Mouse (Mus musculus) midbrain, embryonic 12.5 days (tissue): ENCODE data around the gene Dbx2. TPM values are rescaled to one million over a fixed set of nuclear protein-coding genes. Genes with fewer than 3 reads are reported as not detected.
A peak's percentile ranks its signal among the peaks of the same experiment; 100 is the strongest.

Source experiments
- ATAC-seq: fragments of 200-750 bp; cut with Nextera tagmentation; 2 replicates; pipeline ENCODE4 v1.8.0; 2017; ENCODE audit warnings: low read depth, moderate TSS enrichment, moderate library complexity; ENCODE audit not compliant: low FRiP score
- H3K27ac ChIP-seq: fragments of 300-500 bp; sonication (generic); replicated peaks from 2 replicates; pipeline ENCODE4 v1.5.1; 2016; ENCODE audit warnings: mild to moderate bottlenecking
- H3K27me3 ChIP-seq: fragments of 300-500 bp; sonication (generic); 2 replicates; pipeline ENCODE4 v1.6.1; 2016; ENCODE audit warnings: mild to moderate bottlenecking
- H3K36me3 ChIP-seq: fragments of 300-500 bp; sonication (generic); 2 replicates; pipeline ENCODE4 v1.6.1; 2016
- H3K4me1 ChIP-seq: fragments of 300-500 bp; sonication (generic); 2 replicates; pipeline ENCODE4 v1.6.1; 2016
- H3K4me2 ChIP-seq: fragments of 300-500 bp; sonication (generic); replicated peaks from 2 replicates; pipeline ENCODE4 v1.6.1; 2016; ENCODE audit warnings: mild to moderate bottlenecking, moderate library complexity
- H3K4me3 ChIP-seq: fragments of 300-500 bp; sonication (generic); 2 replicates; pipeline ENCODE4 v1.5.1; 2016; ENCODE audit warnings: mild to moderate bottlenecking
- H3K9ac ChIP-seq: fragments of 300-500 bp; sonication (generic); replicated peaks from 2 replicates; pipeline ENCODE4 v1.6.1; 2016; ENCODE audit warnings: mild to moderate bottlenecking, moderate library complexity
- H3K9me3 ChIP-seq: fragments of 300-500 bp; sonication (generic); 2 replicates; pipeline ENCODE4 v1.6.1; 2016; ENCODE audit warnings: mild to moderate bottlenecking
- WGBS: fragments of 180-500 bp; shearing (Covaris S2); methylation state at CpG from one replicate; pipeline ENCODE4 v1.1.7; 2016; 5-methylcytosine and 5-hydroxymethylcytosine counted together
- polyA plus RNA-seq: library from polyadenylated mRNA; unstranded; fragments of >200 nt; fragmentation: Nextera tagmentation; extraction: Ambion mirVana; gene quantifications from 2 replicates; pipeline ENCODE4 v1.2.1, GENCODE M21; 2016

The Dbx2 gene
- polyA plus RNA-seq, 1 experiment from 2014 or later: 1.1 TPM

GRCm38 (mm10) chr15:95660368-95660767 lies 4.6 kb upstream of the Dbx2 start:
- Histone ChIP-seq H3K9me3 (no peaks in the 10 kb centered on the region), H3K9ac (no peak overlapping the region), H3K27ac (no peak overlapping the region), H3K4me1 (no peaks in the 10 kb centered on the region), H3K36me3 (no peaks in the 10 kb centered on the region), H3K4me2 (no peak overlapping the region), H3K27me3 (peaks cover 40% of the 10 kb centered on the region), H3K4me3 (no peak overlapping the region)
- WGBS: 92% methylated on average over 5 of the region's 5 CpGs
- no peak for ATAC-seq

- Histone ChIP-seq H3K9me3 (no peaks in the 10 kb centered on the region), H3K36me3 (no peaks in the 10 kb centered on the region), H3K9ac (peak overlapping the region; percentile 47), H3K27ac (no peak overlapping the region), H3K4me2 (peak overlapping the region; percentile 54), H3K27me3 (peaks cover 85% of the 10 kb centered on the region), H3K4me1 (peaks cover 21% of the 10 kb centered on the region), H3K4me3 (peak overlapping the region; percentile 39)
- 0 out of 2 replicates have a peak, but pooled peaks have one; percentile 47 for ATAC-seq
- WGBS: 2% methylated on average over 49 of the region's 49 CpGs
These were observed 1.4 kb downstream of the Dbx2 start for GRCm38 (mm10) chr15:95654211-95654897.

GRCm38 (mm10) chr15:95653812-95654210 lies 1.9 kb downstream of the Dbx2 start:
- no peaks in the 10 kb centered on the region for H3K36me3 ChIP-seq
- H3K4me1 ChIP-seq: peaks cover 21% of the 10 kb centered on the region
- WGBS: 3% methylated on average over 6 of the region's 6 CpGs
- H3K27ac ChIP-seq: no peak overlapping the region
- no peak overlapping the region for H3K9ac ChIP-seq
- H3K27me3 ChIP-seq: peaks cover 86% of the 10 kb centered on the region
- no peaks in the 10 kb centered on the region for H3K9me3 ChIP-seq
- H3K4me3 ChIP-seq: peak overlapping the region; percentile 39
- peak overlapping the region; percentile 54 for H3K4me2 ChIP-seq
- ATAC-seq: peak; percentile 30; the same call in 1 of the 2 replicates

- H3K27ac ChIP-seq: no peak overlapping the region
- H3K4me3 ChIP-seq: peak overlapping the region; percentile 39; the same call in 1 of the 2 replicates
- peaks cover 87% of the 10 kb centered on the region for H3K27me3 ChIP-seq
- H3K36me3 ChIP-seq: no peaks in the 10 kb centered on the region
- H3K9ac ChIP-seq: no peak overlapping the region
- H3K4me1 ChIP-seq: peaks cover 21% of the 10 kb centered on the region
- no peak for ATAC-seq
- no peaks in the 10 kb centered on the region for H3K9me3 ChIP-seq
- 0 out of 2 replicates have a peak overlapping the region, but pooled peaks have one; percentile 54 for H3K4me2 ChIP-seq
- WGBS: under 1% methylated on average over 23 of the region's 23 CpGs
These were observed 2.7 kb downstream of the Dbx2 start for GRCm38 (mm10) chr15:95652898-95653707.

- H3K27me3 ChIP-seq: peaks cover 91% of the 10 kb centered on the region
- peaks cover 21% of the 10 kb centered on the region for H3K4me1 ChIP-seq
- no peak overlapping the region for H3K9ac ChIP-seq
- 4% methylated on average over 3 of the region's 3 CpGs for WGBS
- no peaks in the 10 kb centered on the region for H3K36me3 ChIP-seq
- H3K27ac ChIP-seq: no peak overlapping the region
- no peak overlapping the region for H3K4me2 ChIP-seq
- ATAC-seq: no peak
- H3K4me3 ChIP-seq: no peak overlapping the region
- no peaks in the 10 kb centered on the region for H3K9me3 ChIP-seq
These were observed 3.9 kb downstream of the Dbx2 start for GRCm38 (mm10) chr15:95651824-95652223.

GRCm38 (mm10) chr15:95643505-95644029 lies 12.2 kb downstream of the Dbx2 start:
- peaks cover 88% of the 10 kb centered on the region for H3K27me3 ChIP-seq
- no peak overlapping the region for H3K9ac ChIP-seq
- H3K4me3 ChIP-seq: no peak overlapping the region
- ATAC-seq: peak; percentile 54; the same call in 1 of the 2 replicates
- no peak overlapping the region for H3K4me2 ChIP-seq
- no peak overlapping the region for H3K27ac ChIP-seq
- 39% methylated on average over 15 of the region's 15 CpGs for WGBS
- H3K4me1 ChIP-seq: peaks cover 24% of the 10 kb centered on the region
- H3K9me3 ChIP-seq: no peaks in the 10 kb centered on the region
- no peaks in the 10 kb centered on the region for H3K36me3 ChIP-seq

GRCm38 (mm10) chr15:95640347-95640746 lies 15.4 kb downstream of the Dbx2 start:
- under 1% methylated on average over 11 of the region's 11 CpGs for WGBS
- Histone ChIP-seq H3K4me3 (no peak overlapping the region), H3K27me3 (peaks cover 85% of the 10 kb centered on the region), H3K27ac (no peak overlapping the region), H3K9me3 (no peaks in the 10 kb centered on the region), H3K4me1 (peaks cover 27% of the 10 kb centered on the region), H3K36me3 (no peaks in the 10 kb centered on the region), H3K4me2 (peak overlapping the region; percentile 26), H3K9ac (no peak overlapping the region)
- peak; percentile 41; the same call in 1 of the 2 replicates for ATAC-seq

- Histone ChIP-seq H3K9ac (no peak overlapping the region), H3K4me1 (peaks cover 27% of the 10 kb centered on the region), H3K36me3 (no peaks in the 10 kb centered on the region), H3K27ac (no peak overlapping the region), H3K4me2 (peak overlapping the region; percentile 26), H3K9me3 (no peaks in the 10 kb centered on the region), H3K4me3 (peak overlapping the region; percentile 9; the same call in 1 of the 2 replicates), H3K27me3 (peaks cover 85% of the 10 kb centered on the region)
- 21% methylated on average over 9 of the region's 9 CpGs for WGBS
- ATAC-seq: no peak
These were observed 16.0 kb downstream of the Dbx2 start for GRCm38 (mm10) chr15:95639829-95640134.

GRCm38 (mm10) chr15:95639115-95639828 lies 16.5 kb downstream of the Dbx2 start:
- Histone ChIP-seq H3K27ac (no peak overlapping the region), H3K9me3 (no peaks in the 10 kb centered on the region), H3K27me3 (peaks cover 85% of the 10 kb centered on the region), H3K4me3 (peak overlapping the region; percentile 9; the same call in 1 of the 2 replicates), H3K4me2 (peak overlapping the region; percentile 26), H3K9ac (no peak overlapping the region), H3K4me1 (peaks cover 27% of the 10 kb centered on the region), H3K36me3 (no peaks in the 10 kb centered on the region)
- WGBS: 27% methylated on average over 20 of the region's 20 CpGs
- no peak for ATAC-seq

GRCm38 (mm10) chr15:95624396-95624795 lies 31.4 kb downstream of the Dbx2 start:
- Histone ChIP-seq H3K36me3 (no peaks in the 10 kb centered on the region), H3K9ac (no peak overlapping the region), H3K4me1 (no peaks in the 10 kb centered on the region), H3K9me3 (no peaks in the 10 kb centered on the region), H3K4me2 (no peak overlapping the region), H3K27me3 (peaks cover 10% of the 10 kb centered on the region), H3K27ac (no peak overlapping the region), H3K4me3 (no peak overlapping the region)
- 92% methylated on average over 4 of the region's 4 CpGs for WGBS
- no peak for ATAC-seq

GRCm38 (mm10) chr15:95622797-95623196 lies 33.0 kb downstream of the Dbx2 start:
- Histone ChIP-seq H3K9me3 (no peaks in the 10 kb centered on the region), H3K4me1 (no peaks in the 10 kb centered on the region), H3K36me3 (no peaks in the 10 kb centered on the region), H3K9ac (no peak overlapping the region), H3K27me3 (peaks cover 5% of the 10 kb centered on the region), H3K4me3 (no peak overlapping the region), H3K27ac (no peak overlapping the region), H3K4me2 (no peak overlapping the region)
- no peak for ATAC-seq
- WGBS: 86% methylated on average over 8 of the region's 8 CpGs
